Mouse (Mus musculus): ENCODE results near the gene Nell1.

The Nell1 gene

GRCm38 (mm10) chr7:50850271-50850670, 875.6 kb downstream of the Nell1 start:
- no peak for DNase-seq (ENCODE audit: low spot score)

GRCm38 (mm10) chr7:50870181-50870580, 895.5 kb downstream of the Nell1 start:
- no peak for DNase-seq (ENCODE audit: low spot score)

- DNase-seq (ENCODE audit: low spot score): no peak
Measured at GRCm38 (mm10) chr7:50887625-50888024, 913.0 kb downstream of the Nell1 start.

GRCm38 (mm10) chr7:50899541-50900088, 925.0 kb downstream of the Nell1 start:
- no peak for DNase-seq (ENCODE audit: low spot score)

Measured in testis, postnatal 14 days (tissue).